Comparison of ENCODE assay signal across 9 mouse cellular contexts in the genomic region with DNA sequence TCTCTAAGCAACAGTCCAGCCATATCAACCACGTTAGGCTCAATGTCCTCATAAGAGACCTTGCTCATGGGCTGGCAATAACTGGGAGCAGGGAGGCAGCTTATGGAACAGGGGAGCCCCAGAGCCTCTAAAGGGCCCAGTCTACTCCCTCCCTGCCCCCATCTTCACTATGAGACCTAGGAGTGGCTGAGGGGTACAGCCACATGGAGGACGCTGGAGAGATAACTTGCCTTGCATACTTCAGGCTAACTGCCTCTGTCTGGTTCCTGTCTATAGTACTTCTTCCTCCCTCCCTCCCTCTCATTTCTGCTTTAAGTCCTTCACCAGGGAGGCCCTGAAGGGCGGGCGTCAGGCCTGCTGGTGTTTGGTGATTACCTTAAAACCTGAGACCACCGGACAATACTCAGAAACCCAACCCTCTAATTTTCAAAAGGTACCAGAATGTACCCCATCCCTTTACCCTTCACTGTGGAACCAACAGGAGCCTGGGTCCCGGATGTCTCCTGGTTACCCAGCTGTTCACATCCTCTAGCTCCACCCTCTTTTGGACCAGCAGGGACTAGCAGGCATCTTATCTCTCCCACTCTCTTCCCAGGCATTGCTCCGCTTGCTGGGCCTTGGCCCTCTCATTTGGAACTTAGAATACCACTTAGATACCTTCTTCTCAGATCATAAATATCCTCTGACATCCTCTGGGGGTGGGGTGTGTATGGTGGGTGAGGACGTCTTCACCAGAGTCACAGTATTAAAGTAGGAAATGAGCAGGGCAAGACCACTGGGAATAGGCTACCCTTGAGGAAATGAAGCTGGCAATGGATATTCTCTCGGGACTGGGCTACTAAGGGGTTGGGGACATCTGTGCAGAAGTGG. TPM values are rescaled to one million over a fixed set of nuclear protein-coding genes. Genes with fewer than 3 reads are reported as not detected.
DNase-seq lines count a peak whose midpoint lies in the region; ATAC-seq and TF ChIP-seq lines count a peak whose summit lies in the region.
"Had no signal": no experiment of that assay in that cellular context is flagged by ENCODE, and none has a peak within 500 bp of the region (broad histone marks: within the 10 kb centered on the region; RNA-seq: fewer than 3 reads in every experiment).

No protein-coding gene starts in this region.

- peaks cover 15% of the 10 kb centered on the region for H3K4me1 ChIP-seq in forebrain, postnatal 0 days (ENCODE audit: insufficient read depth)
- peaks cover 37% of the 10 kb centered on the region for H3K4me1 ChIP-seq in forebrain, embryonic 12.5 days
- peaks cover 46% of the 10 kb centered on the region for H3K4me1 ChIP-seq in kidney, embryonic 16.5 days (ENCODE audit: insufficient read depth, low read length)
- H3K4me1 ChIP-seq in embryonic facial prominence, embryonic 13.5 days = peaks cover 36% of the 10 kb centered on the region
- H3K4me1 ChIP-seq in liver, embryonic 16.5 days (ENCODE audit: control insufficient read depth, low read depth, low read length) = peaks cover 57% of the 10 kb centered on the region
- peaks cover 19% of the 10 kb centered on the region for H3K4me1 ChIP-seq in midbrain, embryonic 11.5 days (ENCODE audit: control insufficient read depth, insufficient read depth, low read length)

- H3K27ac ChIP-seq in forebrain, postnatal 0 days (ENCODE audit: low read depth, low read length) = 0 out of 2 replicates have a peak overlapping the region, but pooled peaks have one; percentile 35
- no peak overlapping the region for H3K27ac ChIP-seq in forebrain, embryonic 12.5 days
- H3K27ac ChIP-seq in kidney, embryonic 16.5 days (ENCODE audit: low read length) = peak overlapping the region; percentile 90
- peak overlapping the region; percentile 73 for H3K27ac ChIP-seq in embryonic facial prominence, embryonic 13.5 days
- H3K27ac ChIP-seq in liver, embryonic 16.5 days (ENCODE audit: low read length) = peak overlapping the region; percentile 76
- H3K27ac ChIP-seq in midbrain, embryonic 11.5 days (ENCODE audit: low read depth, low read length) = no peak overlapping the region

- H3K4me2 ChIP-seq in forebrain, postnatal 0 days (ENCODE audit: low read depth) = no peak overlapping the region
- H3K4me2 ChIP-seq in forebrain, embryonic 12.5 days = no peak overlapping the region
- no peak overlapping the region for H3K4me2 ChIP-seq in kidney, embryonic 16.5 days (replicated peaks; ENCODE audit: low read depth, low read length)
- no peak overlapping the region for H3K4me2 ChIP-seq in embryonic facial prominence, embryonic 13.5 days
- peak overlapping the region; percentile 48 for H3K4me2 ChIP-seq in liver, embryonic 16.5 days (ENCODE audit: low read depth, low read length)
- H3K4me2 ChIP-seq in midbrain, embryonic 11.5 days = no peak overlapping the region

- ATAC-seq in forebrain, postnatal 0 days = no peak
- no peak for ATAC-seq in forebrain, embryonic 12.5 days (ENCODE audit: low FRiP score)
- ATAC-seq in kidney, embryonic 16.5 days (ENCODE audit: low FRiP score, low TSS enrichment) = no peak
- ATAC-seq in embryonic facial prominence, embryonic 13.5 days (ENCODE audit: insufficient number of reproducible peaks, insufficient read depth, low FRiP score, low TSS enrichment, low read depth) = no peak
- ATAC-seq in liver, embryonic 16.5 days (ENCODE audit: low read depth) = no peak
- no peak for ATAC-seq in midbrain, embryonic 11.5 days (ENCODE audit: low FRiP score)

- H3K27me3 ChIP-seq in forebrain, postnatal 0 days (ENCODE audit: insufficient read depth, low read length) = no peaks in the 10 kb centered on the region
- H3K27me3 ChIP-seq in forebrain, embryonic 12.5 days = no peaks in the 10 kb centered on the region
- no peaks in the 10 kb centered on the region for H3K27me3 ChIP-seq in kidney, embryonic 16.5 days (ENCODE audit: insufficient read depth, low read length)
- H3K27me3 ChIP-seq in embryonic facial prominence, embryonic 13.5 days = no peaks in the 10 kb centered on the region
- no peaks in the 10 kb centered on the region for H3K27me3 ChIP-seq in liver, embryonic 16.5 days (ENCODE audit: control insufficient read depth, insufficient read depth, low read depth, low read length)
- H3K27me3 ChIP-seq in midbrain, embryonic 11.5 days (ENCODE audit: control insufficient read depth, insufficient read depth, low read length) = no peaks in the 10 kb centered on the region; the same call in 1 of the 2 replicates

- H3K4me3 ChIP-seq in forebrain, postnatal 0 days (ENCODE audit: low read depth, low read length) = no peak overlapping the region
- no peak overlapping the region for H3K4me3 ChIP-seq in forebrain, embryonic 12.5 days (replicated peaks)
- no peak overlapping the region for H3K4me3 ChIP-seq in kidney, embryonic 16.5 days (ENCODE audit: low read length)
- no peak overlapping the region for H3K4me3 ChIP-seq in embryonic facial prominence, embryonic 13.5 days
- no peak overlapping the region for H3K4me3 ChIP-seq in liver, embryonic 16.5 days (ENCODE audit: low read depth, low read length)
- H3K4me3 ChIP-seq in midbrain, embryonic 11.5 days (ENCODE audit: low read depth, low read length) = no peak overlapping the region

- no peak for DNase-seq in forebrain, postnatal 0 days
- DNase-seq in kidney, postnatal 36 days = no peak
- no peak for DNase-seq in midbrain, embryonic 11.5 days (ENCODE audit: low spot score, missing footprints)
- no peak for DNase-seq in right cerebral cortex, postnatal 10 days (ENCODE audit: low spot score in 2 of 2)
- DNase-seq: kidney, postnatal 4 days had no signal

- 86% methylated on average over 9 of the region's 9 CpGs for WGBS in forebrain, postnatal 0 days
- 84% methylated on average over 9 of the region's 9 CpGs for WGBS in forebrain, embryonic 12.5 days
- whole genome bisulfite sequencing in kidney, embryonic 16.5 days = 77% methylated on average over 9 of the region's 9 CpGs
- WGBS in embryonic facial prominence, embryonic 13.5 days = 81% methylated on average over 9 of the region's 9 CpGs
- 34% methylated on average over 9 of the region's 9 CpGs for WGBS in liver, embryonic 16.5 days (ENCODE audit: insufficient replicate concordance)
- WGBS in midbrain, embryonic 11.5 days = 87% methylated on average over 9 of the region's 9 CpGs

- no peak for TF ChIP-seq CTCF in forebrain, postnatal 0 days (IDR thresholded peaks at IDR 0.05; ENCODE audit: low read depth)

- H3K9me3 ChIP-seq in forebrain, postnatal 0 days (ENCODE audit: low read length) = no peaks in the 10 kb centered on the region
- H3K9me3 ChIP-seq in forebrain, embryonic 12.5 days = no peaks in the 10 kb centered on the region
- no peaks in the 10 kb centered on the region for H3K9me3 ChIP-seq in kidney, embryonic 16.5 days (ENCODE audit: low read length)
- no peaks in the 10 kb centered on the region for H3K9me3 ChIP-seq in embryonic facial prominence, embryonic 13.5 days
- H3K9me3 ChIP-seq in liver, embryonic 16.5 days (replicated peaks; ENCODE audit: control insufficient read depth, low read length) = no peaks in the 10 kb centered on the region
- no peaks in the 10 kb centered on the region for H3K9me3 ChIP-seq in midbrain, embryonic 11.5 days (ENCODE audit: control insufficient read depth, low read length)

- no peaks in the 10 kb centered on the region for H3K36me3 ChIP-seq in forebrain, postnatal 0 days (ENCODE audit: insufficient read depth)
- no peaks in the 10 kb centered on the region for H3K36me3 ChIP-seq in forebrain, embryonic 12.5 days (replicated peaks)
- no peaks in the 10 kb centered on the region for H3K36me3 ChIP-seq in kidney, embryonic 16.5 days (ENCODE audit: insufficient read depth, low read length)
- H3K36me3 ChIP-seq in embryonic facial prominence, embryonic 13.5 days = no peaks in the 10 kb centered on the region
- no peaks in the 10 kb centered on the region for H3K36me3 ChIP-seq in liver, embryonic 16.5 days (ENCODE audit: control insufficient read depth, insufficient read depth)
- no peaks in the 10 kb centered on the region for H3K36me3 ChIP-seq in midbrain, embryonic 11.5 days (ENCODE audit: control insufficient read depth, insufficient read depth, low read length)

- no peak overlapping the region for H3K9ac ChIP-seq in forebrain, postnatal 0 days
- no peak overlapping the region for H3K9ac ChIP-seq in forebrain, embryonic 12.5 days
- H3K9ac ChIP-seq in kidney, embryonic 16.5 days (replicated peaks; ENCODE audit: low read length) = 0 out of 2 replicates have a peak overlapping the region, but pooled peaks have one; percentile 14
- no peak overlapping the region for H3K9ac ChIP-seq in embryonic facial prominence, embryonic 13.5 days
- H3K9ac ChIP-seq in liver, embryonic 16.5 days (ENCODE audit: low read depth, low read length) = peak overlapping the region; percentile 29; the same call in 1 of the 2 replicates
- no peak overlapping the region for H3K9ac ChIP-seq in midbrain, embryonic 11.5 days (ENCODE audit: low read length)

RNA-seq across cellular contexts. Expression of a gene that starts 1.8 kb away (rescaled TPM):
- total RNA-seq in forebrain, postnatal 0 days (2014; rRNA removed) = 252 and 268 TPM in 2 replicates
- polyA plus RNA-seq in forebrain, postnatal 0 days (2015; fragmentation: Nextera tagmentation; extraction: Ambion mirVana) = 1,233 and 1,420 TPM in 2 replicates
- polyA plus RNA-seq in forebrain, embryonic 12.5 days (2016; fragmentation: Nextera tagmentation; extraction: Ambion mirVana) = 667 and 781 TPM in 2 replicates
- 413 and 477 TPM in 2 replicates for polyA plus RNA-seq in kidney, embryonic 16.5 days (2015; fragmentation: Nextera tagmentation; extraction: Ambion mirVana)
- 501 and 523 TPM in 2 replicates for polyA plus RNA-seq in embryonic facial prominence, embryonic 13.5 days (2015; fragmentation: Nextera tagmentation; extraction: Ambion mirVana)
- polyA plus RNA-seq in liver, embryonic 16.5 days (2015; fragmentation: Nextera tagmentation; extraction: Ambion mirVana) = 77.3 and 85.9 TPM in 2 replicates
- 771 and 811 TPM in 2 replicates for polyA plus RNA-seq in midbrain, embryonic 11.5 days (2014; fragmentation: Nextera tagmentation; extraction: Ambion mirVana)

RNA-seq across cellular contexts. Expression of a gene that starts 20.4 kb away (rescaled TPM):
- 0.52 TPM in 1 of 2 replicates, not detected in the other for total RNA-seq in forebrain, postnatal 0 days (2014; rRNA removed)
- 0.23 and 0.29 TPM in 2 replicates for polyA plus RNA-seq in forebrain, postnatal 0 days (2015; fragmentation: Nextera tagmentation; extraction: Ambion mirVana)
- not detected in 2 replicates for polyA plus RNA-seq in forebrain, embryonic 12.5 days (2016; fragmentation: Nextera tagmentation; extraction: Ambion mirVana)
- 1.9 and 2.2 TPM in 2 replicates for polyA plus RNA-seq in kidney, embryonic 16.5 days (2015; fragmentation: Nextera tagmentation; extraction: Ambion mirVana)
- 0.31 and 0.40 TPM in 2 replicates for polyA plus RNA-seq in embryonic facial prominence, embryonic 13.5 days (2015; fragmentation: Nextera tagmentation; extraction: Ambion mirVana)
- 0.33 and 0.64 TPM in 2 replicates for polyA plus RNA-seq in liver, embryonic 16.5 days (2015; fragmentation: Nextera tagmentation; extraction: Ambion mirVana)
- not detected in 2 replicates for polyA plus RNA-seq in midbrain, embryonic 11.5 days (2014; fragmentation: Nextera tagmentation; extraction: Ambion mirVana)

Comparison
In these comparisons a context has a peak if more than half of its experiments do, and no peak if none do; other contexts are left out.
1. H3K27ac ChIP-seq: peak in forebrain, postnatal 0 days (single experiment), kidney, embryonic 16.5 days (single experiment), embryonic facial prominence, embryonic 13.5 days (single experiment) and liver, embryonic 16.5 days (single experiment); none in forebrain, embryonic 12.5 days (single experiment) and midbrain, embryonic 11.5 days (single experiment).
2. H3K9ac ChIP-seq: peak in kidney, embryonic 16.5 days (single experiment) and liver, embryonic 16.5 days (single experiment); none in forebrain, postnatal 0 days (single experiment), forebrain, embryonic 12.5 days (single experiment), embryonic facial prominence, embryonic 13.5 days (single experiment) and midbrain, embryonic 11.5 days (single experiment).